Mouse (Mus musculus): ENCODE measurements around the gene Naa50. TPM values are rescaled to one million over a fixed set of nuclear protein-coding genes. Genes with fewer than 3 reads are reported as not detected.

The Naa50 gene
- polyA plus RNA-seq, 1 experiment from 2014 or later: 52.5 TPM

DNA sequence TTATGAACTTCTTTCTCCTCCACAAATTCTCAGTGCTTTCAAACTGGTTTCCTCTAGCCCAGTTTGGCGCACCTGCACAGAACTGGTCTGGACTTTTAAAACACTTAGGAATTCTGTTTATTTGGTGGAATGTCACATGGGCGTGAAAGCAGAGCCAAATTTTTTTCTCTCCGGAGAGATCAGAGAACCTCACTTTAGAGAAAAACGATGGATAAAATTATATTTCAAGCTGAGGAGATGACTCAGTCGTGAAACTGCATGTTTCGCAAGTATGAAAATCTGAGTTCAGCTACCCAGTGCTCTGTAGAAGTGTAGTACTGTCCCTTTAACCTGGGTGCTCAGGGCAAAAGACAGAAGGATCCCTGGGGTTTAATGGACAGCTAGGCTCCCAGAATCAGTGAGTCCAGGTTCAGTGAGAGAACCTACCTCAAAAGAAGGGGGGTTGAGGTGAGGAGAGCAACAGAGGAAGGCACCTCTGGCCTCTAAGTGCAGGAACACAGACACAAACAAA is 3.1 kb upstream of the Naa50 start:
- Histone ChIP-seq H3K36me3 (ENCODE audit: control insufficient read depth, insufficient read depth) (no peaks in the 10 kb centered on the region), H3K4me1 (ENCODE audit: control insufficient read depth, low read depth, low read length) (peaks cover 10% of the 10 kb centered on the region), H3K4me2 (ENCODE audit: low read depth, low read length) (no peak overlapping the region), H3K9me3 (replicated peaks; ENCODE audit: control insufficient read depth, low read length) (no peaks in the 10 kb centered on the region), H3K27me3 (ENCODE audit: control insufficient read depth, insufficient read depth, low read depth, low read length) (no peaks in the 10 kb centered on the region), H3K9ac (ENCODE audit: low read depth, low read length) (no peak overlapping the region), H3K27ac (ENCODE audit: low read length) (no peak overlapping the region), H3K4me3 (ENCODE audit: low read depth, low read length) (no peak overlapping the region)
- no peak for ATAC-seq (ENCODE audit: low read depth)
- WGBS (ENCODE audit: insufficient replicate concordance): 65% methylated on average over 6 of the region's 6 CpGs

DNA sequence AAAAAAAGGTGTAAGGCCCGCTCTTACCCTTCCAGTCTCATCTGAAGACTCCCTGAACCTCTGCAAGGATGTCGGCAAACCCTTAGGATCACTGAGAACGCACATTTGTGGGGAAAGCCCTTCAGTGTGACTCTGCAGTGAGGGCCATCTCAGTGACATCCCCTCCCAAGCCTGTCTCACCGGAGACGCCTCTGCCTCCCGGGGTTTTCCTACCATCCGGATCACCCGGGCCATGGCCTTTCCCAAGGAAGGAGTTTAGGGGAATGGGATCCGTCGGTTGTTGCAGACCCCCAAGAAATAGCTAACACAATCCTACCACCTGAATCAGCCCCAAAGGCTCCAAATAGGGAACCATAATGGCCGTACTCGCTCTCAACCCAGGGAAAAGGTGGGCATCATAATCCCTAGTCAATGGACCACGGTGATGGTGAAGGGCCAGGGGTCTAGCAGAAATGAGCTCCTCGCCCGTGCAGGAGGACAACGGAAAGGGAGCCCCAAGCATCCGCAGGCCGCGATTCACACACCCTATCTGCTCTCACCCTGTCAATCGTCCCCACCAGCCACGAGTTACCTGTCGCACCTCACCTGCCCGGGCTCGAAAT is 1.2 kb upstream of the Naa50 start:
- WGBS (ENCODE audit: insufficient replicate concordance): 1% methylated on average over 24 of the region's 24 CpGs
- Histone ChIP-seq H3K9ac (ENCODE audit: low read depth, low read length) (peak overlapping the region; percentile 88), H3K36me3 (ENCODE audit: control insufficient read depth, insufficient read depth) (no peaks in the 10 kb centered on the region), H3K27me3 (ENCODE audit: control insufficient read depth, insufficient read depth, low read depth, low read length) (no peaks in the 10 kb centered on the region), H3K4me2 (ENCODE audit: low read depth, low read length) (peak overlapping the region; percentile 90), H3K4me1 (ENCODE audit: control insufficient read depth, low read depth, low read length) (peaks cover 16% of the 10 kb centered on the region), H3K27ac (ENCODE audit: low read length) (peak overlapping the region; percentile 99), H3K4me3 (ENCODE audit: low read depth, low read length) (peak overlapping the region; percentile 95), H3K9me3 (replicated peaks; ENCODE audit: control insufficient read depth, low read length) (no peaks in the 10 kb centered on the region)
- ATAC-seq (ENCODE audit: low read depth): no peak

DNA sequence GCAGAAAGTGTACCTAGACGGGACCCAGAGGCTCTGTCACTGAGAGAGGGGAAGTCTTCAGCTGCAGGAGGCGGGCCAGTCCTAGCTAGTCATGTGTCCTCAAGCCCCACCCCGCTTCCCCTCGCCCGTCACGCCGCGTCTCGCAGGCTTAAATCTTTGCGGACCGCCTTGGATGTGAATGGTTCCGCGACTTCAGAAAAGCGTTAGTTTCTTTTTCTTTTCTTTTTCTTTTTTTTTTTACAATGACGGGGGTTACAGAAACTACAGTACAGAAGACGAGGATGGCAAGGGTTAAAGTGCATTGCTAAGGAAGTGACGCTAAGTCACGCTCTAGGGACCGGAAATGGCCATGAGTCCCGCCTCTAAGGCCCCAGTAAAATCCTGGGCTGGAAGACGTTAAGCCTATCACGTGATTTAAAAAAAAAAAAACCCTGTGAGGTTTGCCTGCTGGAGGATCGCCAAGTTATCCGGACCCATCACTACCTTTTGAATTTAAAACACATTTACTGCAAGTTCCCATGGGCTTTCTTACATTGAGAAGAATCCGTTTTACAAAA is 573 bp upstream of the Naa50 start:
- under 1% methylated on average over 25 of the region's 25 CpGs for WGBS (ENCODE audit: insufficient replicate concordance)
- peak overlapping the region; percentile 90 for H3K4me2 ChIP-seq (ENCODE audit: low read depth, low read length)

DNA sequence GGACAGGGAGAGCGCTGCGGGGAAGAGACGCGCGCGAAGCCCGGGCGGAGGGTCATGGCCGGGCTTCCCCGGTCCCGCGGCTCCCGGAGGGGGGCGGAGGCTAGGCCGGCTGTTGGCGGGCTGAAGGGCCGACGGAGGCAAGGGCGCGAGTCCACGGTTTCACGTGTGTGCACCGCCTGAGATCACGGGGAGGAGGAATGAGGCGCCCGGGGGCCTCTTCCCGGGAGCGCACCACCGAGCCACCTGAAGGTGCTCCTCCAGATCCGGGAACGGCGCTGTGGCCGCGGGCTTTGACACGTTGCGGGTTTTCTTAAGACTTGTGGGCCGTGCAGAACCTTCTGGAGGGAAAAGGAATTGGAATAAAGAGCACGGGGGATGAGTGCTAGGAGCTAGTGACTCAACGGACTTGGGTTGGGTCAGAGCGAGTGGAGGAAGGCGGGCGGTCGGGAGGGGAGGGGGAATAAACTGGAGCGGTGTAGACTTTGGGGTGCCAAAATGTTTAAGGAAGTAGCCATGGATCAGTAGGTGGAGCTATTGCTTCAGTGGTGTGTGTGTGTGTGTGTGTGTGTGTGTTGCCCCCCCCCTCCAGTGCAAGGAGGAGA is 657 bp downstream of the Naa50 start:
- peak; percentile 59 for ATAC-seq (ENCODE audit: low read depth)
- no peaks in the 10 kb centered on the region for H3K27me3 ChIP-seq (ENCODE audit: control insufficient read depth, insufficient read depth, low read depth, low read length)
- under 1% methylated on average over 35 of the region's 44 CpGs for WGBS (ENCODE audit: insufficient replicate concordance)

More for the DNA sequence above, 573 bp upstream of the Naa50 start:
- peaks cover 16% of the 10 kb centered on the region for H3K4me1 ChIP-seq (ENCODE audit: control insufficient read depth, low read depth, low read length)
- ATAC-seq (ENCODE audit: low read depth): peak; percentile 80
- no peaks in the 10 kb centered on the region for H3K27me3 ChIP-seq (ENCODE audit: control insufficient read depth, insufficient read depth, low read depth, low read length)
- no peaks in the 10 kb centered on the region for H3K36me3 ChIP-seq (ENCODE audit: control insufficient read depth, insufficient read depth)
- peak overlapping the region; percentile 95 for H3K4me3 ChIP-seq (ENCODE audit: low read depth, low read length)
- H3K9me3 ChIP-seq (replicated peaks; ENCODE audit: control insufficient read depth, low read length): no peaks in the 10 kb centered on the region
- H3K27ac ChIP-seq (ENCODE audit: low read length): peak overlapping the region; percentile 99
- peak overlapping the region; percentile 88 for H3K9ac ChIP-seq (ENCODE audit: low read depth, low read length)

DNA sequence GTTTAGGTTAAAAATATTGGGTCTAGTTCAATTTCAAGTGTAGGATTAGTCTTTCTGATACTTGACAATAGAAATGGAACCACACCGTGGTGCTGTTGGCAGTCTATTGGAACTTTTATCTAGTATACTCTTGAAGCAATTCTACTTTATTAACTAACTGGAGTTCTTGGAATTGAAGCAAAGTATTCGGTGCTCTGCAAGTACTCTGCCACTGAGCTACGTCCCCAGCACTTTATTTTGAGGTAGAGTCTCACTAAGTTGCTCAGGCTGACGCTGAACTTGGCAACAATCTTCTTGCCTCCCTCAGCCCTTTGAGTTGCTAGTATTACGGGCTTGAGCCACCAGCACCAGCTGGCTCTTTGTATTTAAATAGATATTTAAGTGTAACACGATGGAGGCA is 1.9 kb downstream of the Naa50 start:
- Histone ChIP-seq H3K9ac (ENCODE audit: low read depth, low read length) (peak overlapping the region; percentile 47), H3K9me3 (replicated peaks; ENCODE audit: control insufficient read depth, low read length) (no peaks in the 10 kb centered on the region), H3K27me3 (ENCODE audit: control insufficient read depth, insufficient read depth, low read depth, low read length) (no peaks in the 10 kb centered on the region), H3K27ac (ENCODE audit: low read length) (peak overlapping the region; percentile 70), H3K4me2 (ENCODE audit: low read depth, low read length) (peak overlapping the region; percentile 87), H3K4me1 (ENCODE audit: control insufficient read depth, low read depth, low read length) (peaks cover 16% of the 10 kb centered on the region), H3K4me3 (ENCODE audit: low read depth, low read length) (peak overlapping the region; percentile 43), H3K36me3 (ENCODE audit: control insufficient read depth, insufficient read depth) (no peaks in the 10 kb centered on the region)
- 40% methylated on average over 6 of the region's 6 CpGs for WGBS (ENCODE audit: insufficient replicate concordance)
- no peak for ATAC-seq (ENCODE audit: low read depth)

More for the DNA sequence above, 657 bp downstream of the Naa50 start:
- H3K36me3 ChIP-seq (ENCODE audit: control insufficient read depth, insufficient read depth): no peaks in the 10 kb centered on the region
- H3K4me3 ChIP-seq (ENCODE audit: low read depth, low read length): peak overlapping the region; percentile 95
- peak overlapping the region; percentile 89 for H3K9ac ChIP-seq (ENCODE audit: low read depth, low read length)
- H3K4me2 ChIP-seq (ENCODE audit: low read depth, low read length): peak overlapping the region; percentile 87
- H3K4me1 ChIP-seq (ENCODE audit: control insufficient read depth, low read depth, low read length): peaks cover 16% of the 10 kb centered on the region
- H3K9me3 ChIP-seq (replicated peaks; ENCODE audit: control insufficient read depth, low read length): no peaks in the 10 kb centered on the region
- H3K27ac ChIP-seq (ENCODE audit: low read length): peak overlapping the region; percentile 93

DNA sequence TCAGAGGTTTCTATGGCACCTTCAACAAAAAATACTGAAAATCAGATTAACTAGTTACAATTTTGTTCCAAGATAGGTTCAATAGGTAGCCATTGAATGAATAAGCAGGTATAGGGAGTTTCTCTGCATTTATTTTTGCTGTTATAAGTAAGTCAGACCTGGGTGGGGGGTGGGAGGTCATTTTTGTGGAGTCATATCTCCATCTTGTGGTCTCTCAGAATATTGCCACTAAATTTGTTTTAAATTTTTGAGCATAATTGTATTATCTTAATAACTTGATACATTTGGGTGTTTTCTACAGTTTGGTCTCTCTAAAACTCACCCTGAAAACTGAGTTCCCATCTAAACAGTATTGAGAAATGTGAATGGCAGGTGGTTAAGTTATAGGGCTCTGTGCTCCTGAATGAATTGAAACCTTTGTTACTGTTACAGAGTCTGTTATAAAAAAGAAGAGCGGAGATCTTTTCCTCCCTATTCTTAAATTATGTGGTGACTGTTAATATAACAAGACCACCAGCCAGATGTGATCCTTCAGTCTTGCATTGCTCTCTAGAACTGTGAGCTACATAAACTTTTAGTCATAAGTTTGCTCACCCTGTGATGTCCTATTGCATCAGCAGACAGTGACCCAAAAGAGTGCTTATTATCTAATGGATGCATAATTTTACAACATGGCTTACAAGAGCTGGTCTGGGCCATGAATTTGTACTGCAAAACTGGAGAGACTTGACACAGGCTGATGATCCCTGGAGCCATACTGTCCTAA is 9.6 kb downstream of the Naa50 start:
- Histone ChIP-seq H3K36me3 (ENCODE audit: control insufficient read depth, insufficient read depth) (no peaks in the 10 kb centered on the region), H3K4me2 (ENCODE audit: low read depth, low read length) (no peak overlapping the region), H3K27me3 (ENCODE audit: control insufficient read depth, insufficient read depth, low read depth, low read length) (no peaks in the 10 kb centered on the region), H3K9me3 (replicated peaks; ENCODE audit: control insufficient read depth, low read length) (no peaks in the 10 kb centered on the region), H3K27ac (ENCODE audit: low read length) (no peak overlapping the region), H3K4me1 (ENCODE audit: control insufficient read depth, low read depth, low read length) (no peaks in the 10 kb centered on the region), H3K4me3 (ENCODE audit: low read depth, low read length) (no peak overlapping the region), H3K9ac (ENCODE audit: low read depth, low read length) (no peak overlapping the region)
- WGBS (ENCODE audit: insufficient replicate concordance): 98% methylated on average over 1 of the region's 1 CpGs
- ATAC-seq (ENCODE audit: low read depth): no peak

DNA sequence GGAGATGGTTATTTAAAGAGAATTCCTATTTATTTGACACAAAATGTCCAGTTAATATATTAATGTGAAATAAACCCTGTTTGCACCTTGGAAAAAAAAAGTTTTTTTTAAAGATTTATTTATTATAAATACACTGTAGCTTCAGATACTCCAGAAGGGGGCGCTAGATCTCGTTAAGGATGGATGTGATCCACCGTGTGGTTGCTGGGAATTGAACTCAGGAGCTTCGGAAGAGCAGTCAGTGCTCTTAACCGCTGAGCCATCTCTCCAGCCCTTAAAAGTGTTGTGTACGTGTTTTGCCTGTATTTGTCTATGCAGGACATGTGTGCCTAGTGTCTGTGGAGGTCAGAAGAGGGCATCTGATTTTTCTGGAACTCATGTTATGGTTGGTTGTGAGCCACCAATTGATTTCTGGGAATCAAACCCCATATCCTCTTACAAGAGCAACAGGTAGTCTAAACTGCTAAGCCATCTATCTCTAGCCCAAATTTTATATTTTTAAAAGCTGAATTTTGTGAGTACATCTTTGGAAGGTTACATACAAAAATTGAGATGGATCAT is 14.9 kb downstream of the Naa50 start:
- no peaks in the 10 kb centered on the region for H3K27me3 ChIP-seq (ENCODE audit: control insufficient read depth, insufficient read depth, low read depth, low read length)
- H3K4me3 ChIP-seq (ENCODE audit: low read depth, low read length): no peak overlapping the region
- H3K4me1 ChIP-seq (ENCODE audit: control insufficient read depth, low read depth, low read length): no peaks in the 10 kb centered on the region; the same call in 1 of the 2 replicates
- H3K9ac ChIP-seq (ENCODE audit: low read depth, low read length): no peak overlapping the region
- WGBS (ENCODE audit: insufficient replicate concordance): 54% methylated on average over 6 of the region's 6 CpGs
- peak; percentile 19; the same call in 1 of the 2 replicates for ATAC-seq (ENCODE audit: low read depth)
- H3K9me3 ChIP-seq (replicated peaks; ENCODE audit: control insufficient read depth, low read length): no peaks in the 10 kb centered on the region
- no peak overlapping the region for H3K27ac ChIP-seq (ENCODE audit: low read length)
- no peaks in the 10 kb centered on the region; the same call in 1 of the 2 replicates for H3K36me3 ChIP-seq (ENCODE audit: control insufficient read depth, insufficient read depth)
- H3K4me2 ChIP-seq (ENCODE audit: low read depth, low read length): no peak overlapping the region

DNA sequence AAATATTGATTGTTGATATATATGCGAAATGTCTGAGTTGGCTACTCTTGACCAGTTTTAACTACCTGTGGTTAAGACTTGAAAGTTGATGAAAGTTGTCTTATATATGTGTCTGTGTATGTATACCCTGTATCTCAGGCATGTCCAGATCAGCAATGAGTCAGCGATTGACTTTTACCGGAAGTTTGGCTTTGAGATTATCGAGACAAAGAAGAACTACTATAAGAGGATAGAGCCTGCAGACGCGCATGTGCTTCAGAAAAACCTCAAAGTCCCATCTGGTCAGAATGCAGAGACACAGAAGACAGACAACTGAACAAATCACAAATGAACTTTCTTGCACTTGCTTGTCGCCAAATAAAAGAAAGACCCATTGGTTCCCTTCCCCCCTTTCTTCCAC is 19.7 kb downstream of the Naa50 start:
- Histone ChIP-seq H3K4me2 (ENCODE audit: low read depth, low read length) (no peak overlapping the region), H3K36me3 (ENCODE audit: control insufficient read depth, insufficient read depth) (peaks cover 2% of the 10 kb centered on the region), H3K9me3 (replicated peaks; ENCODE audit: control insufficient read depth, low read length) (no peaks in the 10 kb centered on the region), H3K4me3 (ENCODE audit: low read depth, low read length) (no peak overlapping the region), H3K27me3 (ENCODE audit: control insufficient read depth, insufficient read depth, low read depth, low read length) (no peaks in the 10 kb centered on the region), H3K4me1 (ENCODE audit: control insufficient read depth, low read depth, low read length) (no peaks in the 10 kb centered on the region; the same call in 1 of the 2 replicates), H3K27ac (ENCODE audit: low read length) (no peak overlapping the region), H3K9ac (ENCODE audit: low read depth, low read length) (no peak overlapping the region)
- ATAC-seq (ENCODE audit: low read depth): no peak
- 43% methylated on average over 7 of the region's 7 CpGs for WGBS (ENCODE audit: insufficient replicate concordance)

Measured in liver, embryonic 16.5 days (tissue).